ENCODE assay signal across 9 mouse cellular contexts in the genomic region with DNA sequence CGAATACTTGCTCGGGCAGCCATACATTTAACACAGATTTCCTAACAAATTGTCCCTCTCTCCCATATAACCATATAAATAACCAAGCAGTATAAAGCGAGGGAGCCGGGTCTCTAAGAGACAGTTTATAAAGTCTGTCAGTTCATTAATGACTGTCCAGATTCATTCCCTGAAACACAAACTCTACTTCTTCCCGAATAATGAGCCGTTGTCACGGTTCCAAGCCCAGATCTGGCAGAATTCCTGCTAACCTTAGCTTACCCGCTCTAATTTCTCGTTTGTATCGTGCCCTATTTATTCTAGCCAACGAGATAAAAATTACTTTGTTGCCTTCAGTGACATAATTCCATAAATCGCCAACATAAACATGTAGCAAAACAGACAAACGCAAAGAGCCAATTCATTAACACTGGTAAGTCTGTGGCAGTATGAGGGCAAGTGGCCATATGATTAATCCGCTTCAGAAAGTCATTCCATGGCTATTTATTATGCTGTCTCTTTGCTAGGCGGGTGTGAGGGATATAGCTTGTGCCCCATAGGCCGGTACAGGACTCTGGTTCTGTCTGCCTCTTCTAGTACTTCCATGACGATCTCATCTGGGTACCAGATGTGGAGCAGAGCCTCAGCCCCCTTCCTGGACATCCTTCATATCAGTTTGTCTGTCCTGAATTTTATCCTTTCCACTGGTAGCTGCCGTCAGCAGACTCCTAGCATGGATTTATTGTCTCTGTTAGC. TPM values are rescaled to one million over a fixed set of nuclear protein-coding genes. Genes with fewer than 3 reads are reported as not detected.
DNase-seq lines count a peak whose midpoint lies in the region; ATAC-seq and TF ChIP-seq lines count a peak whose summit lies in the region.
"Had no signal": no experiment of that assay in that cellular context is flagged by ENCODE, and none has a peak within 500 bp of the region (broad histone marks: within the 10 kb centered on the region; RNA-seq: fewer than 3 reads in every experiment).

No protein-coding gene starts in this region.

- no peaks in the 10 kb centered on the region for H3K9me3 ChIP-seq in kidney, embryonic 16.5 days (ENCODE audit: low read length)
- no peaks in the 10 kb centered on the region for H3K9me3 ChIP-seq in neural tube, embryonic 14.5 days (ENCODE audit: control insufficient read depth, low read length)
- H3K9me3 ChIP-seq in limb, embryonic 14.5 days (ENCODE audit: control insufficient read depth, low read length): no peaks in the 10 kb centered on the region
- H3K9me3 ChIP-seq: heart, embryonic 13.5 days had no signal

- H3K27ac ChIP-seq in kidney, embryonic 16.5 days (ENCODE audit: low read length): no peak overlapping the region
- no peak overlapping the region for H3K27ac ChIP-seq in neural tube, embryonic 14.5 days (ENCODE audit: low read depth, low read length)
- H3K27ac ChIP-seq in limb, embryonic 14.5 days (replicated peaks; ENCODE audit: low read depth, low read length): no peak overlapping the region
- H3K27ac ChIP-seq: heart, embryonic 13.5 days had no signal

- H3K9ac ChIP-seq in kidney, embryonic 16.5 days (replicated peaks; ENCODE audit: low read length): no peak overlapping the region
- no peak overlapping the region for H3K9ac ChIP-seq in neural tube, embryonic 14.5 days (replicated peaks; ENCODE audit: low read depth, low read length)
- H3K9ac ChIP-seq in limb, embryonic 14.5 days (ENCODE audit: low read depth, low read length, severe bottlenecking): no peak overlapping the region
- H3K9ac ChIP-seq: heart, embryonic 13.5 days had no signal

- H3K4me1 ChIP-seq in kidney, embryonic 16.5 days (ENCODE audit: insufficient read depth, low read length): no peaks in the 10 kb centered on the region
- H3K4me1 ChIP-seq in neural tube, embryonic 14.5 days (ENCODE audit: control insufficient read depth, insufficient read depth, low read length): no peaks in the 10 kb centered on the region
- H3K4me1 ChIP-seq in limb, embryonic 14.5 days (ENCODE audit: control insufficient read depth, insufficient read depth, low read length): no peaks in the 10 kb centered on the region

- H3K27me3 ChIP-seq in kidney, embryonic 16.5 days (ENCODE audit: insufficient read depth, low read length): no peaks in the 10 kb centered on the region
- H3K27me3 ChIP-seq in neural tube, embryonic 14.5 days (ENCODE audit: control insufficient read depth, insufficient read depth, low read length): no peaks in the 10 kb centered on the region
- H3K27me3 ChIP-seq in limb, embryonic 14.5 days (ENCODE audit: control insufficient read depth, insufficient read depth, low read length): no peaks in the 10 kb centered on the region
- H3K27me3 ChIP-seq: heart, embryonic 13.5 days had no signal

- peak; percentile 35; the same call in 1 of the 2 replicates for ATAC-seq in kidney, embryonic 16.5 days (ENCODE audit: low FRiP score, low TSS enrichment)
- peak; percentile 80; the same call in 1 of the 2 replicates for ATAC-seq in neural tube, embryonic 14.5 days (ENCODE audit: low read depth)
- no peak for ATAC-seq in limb, embryonic 14.5 days (ENCODE audit: low FRiP score, low read depth)

- H3K36me3 ChIP-seq in kidney, embryonic 16.5 days (ENCODE audit: insufficient read depth, low read length): peaks cover 31% of the 10 kb centered on the region
- H3K36me3 ChIP-seq in neural tube, embryonic 14.5 days (ENCODE audit: control insufficient read depth, insufficient read depth, low read length): peaks cover 15% of the 10 kb centered on the region; the same call in 1 of the 2 replicates
- H3K36me3 ChIP-seq in limb, embryonic 14.5 days (ENCODE audit: control insufficient read depth, insufficient read depth, low read length): peaks cover 43% of the 10 kb centered on the region

- H3K4me3 ChIP-seq in kidney, embryonic 16.5 days (ENCODE audit: low read length): no peak overlapping the region
- H3K4me3 ChIP-seq in neural tube, embryonic 14.5 days (ENCODE audit: low read depth, low read length): no peak overlapping the region
- no peak overlapping the region for H3K4me3 ChIP-seq in limb, embryonic 14.5 days (replicated peaks; ENCODE audit: low read length)
- H3K4me3 ChIP-seq: heart, embryonic 13.5 days had no signal

- peak; percentile 42 for DNase-seq in embryo, embryonic 10 days (ENCODE audit: low spot score)
- no peak for DNase-seq in embryo, embryonic 9.5 days (ENCODE audit: extremely low spot score)
- DNase-seq in kidney, adult 9 months: no peak
- no peak for DNase-seq in neural tube, embryonic 10.5 days (ENCODE audit: extremely low spot score, low spot score)
- DNase-seq in limb, embryonic 14.5 days (ENCODE audit: low spot score): peak; percentile 23
- DNase-seq in spleen, postnatal 4 days (ENCODE audit: low spot score in 2 of 2): no peak

- 63% methylated on average over 18 of the region's 18 CpGs for WGBS in kidney, embryonic 16.5 days
- 59% methylated on average over 18 of the region's 18 CpGs for WGBS in neural tube, embryonic 14.5 days
- WGBS in limb, embryonic 14.5 days: 51% methylated on average over 18 of the region's 18 CpGs

- no peak for TF ChIP-seq POLR2A in limb, embryonic 14.5 days (IDR thresholded peaks at IDR 0.05; ENCODE audit: borderline replicate concordance, extremely low read depth, insufficient read depth, insufficient read length)

- H3K4me2 ChIP-seq in kidney, embryonic 16.5 days (replicated peaks; ENCODE audit: low read depth, low read length): no peak overlapping the region
- H3K4me2 ChIP-seq in neural tube, embryonic 14.5 days (ENCODE audit: low read depth, low read length): no peak overlapping the region
- H3K4me2 ChIP-seq in limb, embryonic 14.5 days (replicated peaks; ENCODE audit: low read depth, low read length, severe bottlenecking): no peak overlapping the region
- H3K4me2 ChIP-seq: heart, embryonic 13.5 days had no signal

RNA-seq across cellular contexts. Expression of gene Drosha, which starts 51.0 kb away (rescaled TPM):
- 40.5 and 48.0 TPM in 2 replicates for polyA plus RNA-seq in kidney, embryonic 16.5 days (2015; fragmentation: Nextera tagmentation; extraction: Ambion mirVana)
- polyA plus RNA-seq in neural tube, embryonic 14.5 days (2014; fragmentation: Nextera tagmentation; extraction: Ambion mirVana): 55.8 and 61.7 TPM in 2 replicates
- 31.9 and 34.3 TPM in 2 replicates for polyA plus RNA-seq in limb, embryonic 14.5 days (2012; rRNA removed)
- polyA plus RNA-seq in limb, embryonic 14.5 days (2014; fragmentation: Nextera tagmentation; extraction: Ambion mirVana): 39.0 and 44.3 TPM in 2 replicates

RNA-seq across cellular contexts. Expression of gene 6030458C11Rik, which starts 51.2 kb away (rescaled TPM):
- polyA plus RNA-seq in kidney, embryonic 16.5 days (2015; fragmentation: Nextera tagmentation; extraction: Ambion mirVana): 29.1 and 40.2 TPM in 2 replicates
- 37.5 and 39.4 TPM in 2 replicates for polyA plus RNA-seq in neural tube, embryonic 14.5 days (2014; fragmentation: Nextera tagmentation; extraction: Ambion mirVana)
- polyA plus RNA-seq in limb, embryonic 14.5 days (2012; rRNA removed): 33.0 and 38.4 TPM in 2 replicates
- 27.8 and 27.9 TPM in 2 replicates for polyA plus RNA-seq in limb, embryonic 14.5 days (2014; fragmentation: Nextera tagmentation; extraction: Ambion mirVana)

Comparison
In these comparisons a context has a peak if more than half of its experiments do, and no peak if none do; other contexts are left out.
1. DNase-seq: peak in embryo, embryonic 10 days (single experiment) and limb, embryonic 14.5 days (single experiment); none in embryo, embryonic 9.5 days (single experiment), kidney, adult 9 months (single experiment), neural tube, embryonic 10.5 days (single experiment) and spleen, postnatal 4 days (0 of 2).